In the genomic region with DNA sequence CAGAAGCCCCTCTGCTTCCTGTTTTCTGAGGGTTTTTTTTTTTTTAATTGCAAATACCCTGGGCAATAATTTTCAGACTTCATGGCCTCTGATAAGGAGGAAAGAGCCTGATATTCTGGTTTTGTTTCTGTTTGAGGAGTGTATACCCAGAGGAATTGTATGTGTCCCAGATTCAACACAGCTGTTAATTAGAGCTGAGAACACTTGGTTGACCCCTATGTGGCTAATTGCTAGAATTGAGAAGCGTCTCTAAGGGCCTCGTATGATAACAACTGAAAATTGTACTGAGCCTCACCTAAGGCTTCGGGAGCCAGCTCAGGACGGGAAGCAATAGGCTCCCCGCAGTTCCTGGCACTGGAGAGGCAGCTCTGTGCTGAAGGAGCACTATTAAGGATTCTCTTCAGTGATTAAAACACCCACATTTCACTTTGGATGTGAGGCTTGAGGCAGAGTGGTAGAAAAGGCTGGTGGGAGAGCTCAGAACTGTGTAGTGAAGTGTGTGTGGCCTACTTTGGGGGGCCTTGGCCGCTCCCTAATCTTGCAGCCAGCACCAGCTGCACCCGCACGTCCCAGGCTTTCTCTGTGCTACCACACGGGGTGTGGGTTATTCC, we compare ENCODE assay signal across 11 mouse cellular contexts. TPM values are rescaled to one million over a fixed set of nuclear protein-coding genes. Genes with fewer than 3 reads are reported as not detected.
DNase-seq lines count a peak whose midpoint lies in the region; ATAC-seq lines count a peak whose summit lies in the region.
"Had no signal": no experiment of that assay in that cellular context is flagged by ENCODE, and none has a peak within 500 bp of the region (broad histone marks: within the 10 kb centered on the region; RNA-seq: fewer than 3 reads in every experiment).

No protein-coding gene starts in this region.

- 44% methylated on average over 9 of the region's 9 CpGs for WGBS in kidney, embryonic 15.5 days
- 16% methylated on average over 9 of the region's 9 CpGs for WGBS in embryonic facial prominence, embryonic 12.5 days
- 17% methylated on average over 9 of the region's 9 CpGs for WGBS in hindbrain, embryonic 12.5 days
- WGBS in neural tube, embryonic 12.5 days: 20% methylated on average over 9 of the region's 9 CpGs

- no peaks in the 10 kb centered on the region for H3K9me3 ChIP-seq in kidney, embryonic 15.5 days (replicated peaks)
- no peaks in the 10 kb centered on the region for H3K9me3 ChIP-seq in embryonic facial prominence, embryonic 12.5 days
- H3K9me3 ChIP-seq in hindbrain, embryonic 12.5 days (replicated peaks): no peaks in the 10 kb centered on the region
- H3K9me3 ChIP-seq in neural tube, embryonic 12.5 days: no peaks in the 10 kb centered on the region
- H3K9me3 ChIP-seq: G1E had no signal

- no peak for ATAC-seq in kidney, embryonic 15.5 days (replicated peaks; ENCODE audit: low FRiP score)
- peak; percentile 62; the same call in 1 of the 2 replicates for ATAC-seq in embryonic facial prominence, embryonic 12.5 days (ENCODE audit: insufficient number of reproducible peaks, insufficient read depth, low FRiP score, low TSS enrichment)
- ATAC-seq in hindbrain, embryonic 12.5 days (ENCODE audit: low FRiP score): peak; percentile 65
- ATAC-seq in neural tube, embryonic 12.5 days (ENCODE audit: low FRiP score, low read depth): peak; percentile 74
- no peak for ATAC-seq in activated CD4-positive, CD25-positive, alpha-beta regulatory T cell, adult 4 months

- H3K4me1 ChIP-seq in kidney, embryonic 15.5 days: peaks cover 26% of the 10 kb centered on the region
- H3K4me1 ChIP-seq in embryonic facial prominence, embryonic 12.5 days: peaks cover 25% of the 10 kb centered on the region
- peaks cover 26% of the 10 kb centered on the region for H3K4me1 ChIP-seq in hindbrain, embryonic 12.5 days
- H3K4me1 ChIP-seq in neural tube, embryonic 12.5 days: peaks cover 20% of the 10 kb centered on the region

- no peak overlapping the region for H3K9ac ChIP-seq in kidney, embryonic 15.5 days
- no peak overlapping the region for H3K9ac ChIP-seq in embryonic facial prominence, embryonic 12.5 days
- H3K9ac ChIP-seq in hindbrain, embryonic 12.5 days: no peak overlapping the region; the same call in 1 of the 2 replicates
- no peak overlapping the region for H3K9ac ChIP-seq in neural tube, embryonic 12.5 days
- H3K9ac ChIP-seq: liver, embryonic 14.5 days had no signal

- no peaks in the 10 kb centered on the region for H3K36me3 ChIP-seq in kidney, embryonic 15.5 days
- H3K36me3 ChIP-seq in embryonic facial prominence, embryonic 12.5 days: no peaks in the 10 kb centered on the region
- no peaks in the 10 kb centered on the region for H3K36me3 ChIP-seq in hindbrain, embryonic 12.5 days
- no peaks in the 10 kb centered on the region for H3K36me3 ChIP-seq in neural tube, embryonic 12.5 days
- H3K36me3 ChIP-seq: G1E had no signal

- no peak overlapping the region for H3K4me3 ChIP-seq in kidney, embryonic 15.5 days (replicated peaks)
- no peak overlapping the region for H3K4me3 ChIP-seq in embryonic facial prominence, embryonic 12.5 days
- no peak overlapping the region for H3K4me3 ChIP-seq in hindbrain, embryonic 12.5 days
- H3K4me3 ChIP-seq in neural tube, embryonic 12.5 days: no peak overlapping the region
- H3K4me3 ChIP-seq: erythroblast, embryonic 14.5 days had no signal

- peak overlapping the region; percentile 77 for H3K27ac ChIP-seq in kidney, embryonic 15.5 days
- peak overlapping the region; percentile 36; the same call in 1 of the 2 replicates for H3K27ac ChIP-seq in embryonic facial prominence, embryonic 12.5 days
- peak overlapping the region; percentile 75 for H3K27ac ChIP-seq in hindbrain, embryonic 12.5 days
- H3K27ac ChIP-seq in neural tube, embryonic 12.5 days: peak overlapping the region; percentile 57
- H3K27ac ChIP-seq: liver, embryonic 14.5 days had no signal

- H3K27me3 ChIP-seq in kidney, embryonic 15.5 days: no peaks in the 10 kb centered on the region
- no peaks in the 10 kb centered on the region for H3K27me3 ChIP-seq in embryonic facial prominence, embryonic 12.5 days
- no peaks in the 10 kb centered on the region for H3K27me3 ChIP-seq in hindbrain, embryonic 12.5 days
- H3K27me3 ChIP-seq in neural tube, embryonic 12.5 days (replicated peaks): no peaks in the 10 kb centered on the region

- peak overlapping the region; percentile 50 for H3K4me2 ChIP-seq in kidney, embryonic 15.5 days
- peak overlapping the region; percentile 37 for H3K4me2 ChIP-seq in embryonic facial prominence, embryonic 12.5 days (replicated peaks)
- peak overlapping the region; percentile 42 for H3K4me2 ChIP-seq in hindbrain, embryonic 12.5 days (replicated peaks)
- H3K4me2 ChIP-seq in neural tube, embryonic 12.5 days (replicated peaks): peak overlapping the region; percentile 44

- DNase-seq in kidney, adult 11 months: no peak
- DNase-seq in right cerebral cortex, postnatal 10 days (ENCODE audit: low spot score in 2 of 2): no peak
- DNase-seq in thymus, postnatal 4 days: no peak

RNA-seq across cellular contexts. Expression of a gene that starts 46.8 kb away (rescaled TPM):
- 5.4 and 6.9 TPM in 2 replicates for polyA plus RNA-seq in kidney, embryonic 15.5 days (2015; fragmentation: Nextera tagmentation; extraction: Ambion mirVana)
- 9.8 and 11.4 TPM in 2 replicates for polyA plus RNA-seq in embryonic facial prominence, embryonic 12.5 days (2016; fragmentation: Nextera tagmentation; extraction: Ambion mirVana)
- 9.9 and 10.7 TPM in 2 replicates for polyA plus RNA-seq in hindbrain, embryonic 12.5 days (2016; fragmentation: Nextera tagmentation; extraction: Ambion mirVana)
- 12.0 and 12.4 TPM in 2 replicates for polyA plus RNA-seq in neural tube, embryonic 12.5 days (2016; fragmentation: Nextera tagmentation; extraction: Ambion mirVana)
- polyA plus RNA-seq in activated CD4-positive, CD25-positive, alpha-beta regulatory T cell, adult 4 months (2017; shearing (Covaris generic)): 10 to 100 TPM; 10.1 to 16.7 TPM

Comparison
In these comparisons a context has a peak if more than half of its experiments do, and no peak if none do; other contexts are left out.
1. ATAC-seq: peak in embryonic facial prominence, embryonic 12.5 days (single experiment), hindbrain, embryonic 12.5 days (single experiment) and neural tube, embryonic 12.5 days (single experiment); none in kidney, embryonic 15.5 days (single experiment) and activated CD4-positive, CD25-positive, alpha-beta regulatory T cell, adult 4 months (single experiment).
2. Peak in every context shown above with its lines, with median percentiles within 50 percentile points of each other: H3K27ac ChIP-seq and H3K4me2 ChIP-seq.